ENCODE assay signal across 11 mouse cellular contexts in genomic region chr1:180230580-180230979, GRCm38 (mm10). TPM values are rescaled to one million over a fixed set of nuclear protein-coding genes. Genes with fewer than 3 reads are reported as not detected.
DNase-seq lines count a peak whose midpoint lies in the region; ATAC-seq and TF ChIP-seq lines count a peak whose summit lies in the region.
"Had no signal": no experiment of that assay in that cellular context is flagged by ENCODE, and none has a peak within 500 bp of the region (broad histone marks: within the 10 kb centered on the region; RNA-seq: fewer than 3 reads in every experiment).

No protein-coding gene starts in this region.

- H3K79me2 ChIP-seq in MEL (ENCODE audit: control insufficient read depth, insufficient read depth, low read length, poor library complexity) = no peaks in the 10 kb centered on the region

- no peak overlapping the region for H3K4me3 ChIP-seq in kidney, adult 2 months (ENCODE audit: insufficient read depth, low read depth, low read length)
- H3K4me3 ChIP-seq in MEL (ENCODE audit: control insufficient read depth in 1 of 2, insufficient read depth in 1 of 2, low read depth in 2 of 2, low read length in 2 of 2) = no peak overlapping the region
- no peak overlapping the region for H3K4me3 ChIP-seq in liver, embryonic 13.5 days (replicated peaks)
- H3K4me3 ChIP-seq: heart, embryonic 10.5 days; limb, embryonic 13.5 days had no signal

- WGBS in kidney, adult 2 months = 38% methylated on average over 2 of the region's 2 CpGs
- WGBS in liver, embryonic 13.5 days (ENCODE audit: insufficient replicate concordance) = 15% methylated on average over 2 of the region's 2 CpGs

- H3K4me1 ChIP-seq in kidney, adult 2 months (ENCODE audit: control insufficient read depth, insufficient read depth, low read length) = no peaks in the 10 kb centered on the region; the same call in 1 of the 2 replicates
- no peaks in the 10 kb centered on the region; a peak in 1 of 4 replicates for H3K4me1 ChIP-seq in MEL (ENCODE audit: control insufficient read depth in 1 of 2, insufficient read depth in 2 of 2, low read length in 2 of 2)
- H3K4me1 ChIP-seq in liver, embryonic 13.5 days (replicated peaks) = peaks cover 15% of the 10 kb centered on the region

- peak; percentile 74 for TF ChIP-seq RAD21 in MEL (IDR thresholded peaks at IDR 0.05; ENCODE audit: low read depth, low read length)

- no peak for TF ChIP-seq EP300 in MEL (IDR thresholded peaks at IDR 0.05; ENCODE audit: low read depth in 1 of 2, low read length in 2 of 2)

- no peak for ATAC-seq in liver, embryonic 13.5 days (ENCODE audit: low read depth)

- no peak overlapping the region for H3K27ac ChIP-seq in kidney, adult 2 months (ENCODE audit: insufficient read depth, low read depth, low read length)
- H3K27ac ChIP-seq in MEL (ENCODE audit: control insufficient read depth, low read depth, low read length) = no peak overlapping the region
- no peak overlapping the region for H3K27ac ChIP-seq in liver, embryonic 13.5 days
- H3K27ac ChIP-seq: heart, embryonic 10.5 days; limb, embryonic 13.5 days had no signal

- TF ChIP-seq POLR2A in kidney, adult 2 months (IDR thresholded peaks at IDR 0.05; ENCODE audit: low read depth, low read length) = no peak
- TF ChIP-seq POLR2A in MEL (IDR thresholded peaks at IDR 0.05; ENCODE audit: control insufficient read depth in 1 of 2, insufficient read depth in 1 of 2, low read depth in 1 of 2, low read length in 2 of 2, poor library complexity in 1 of 2) = no peak

- no peak overlapping the region for H3K9ac ChIP-seq in MEL (ENCODE audit: control insufficient read depth, low read depth, low read length, poor library complexity, severe bottlenecking)
- H3K9ac ChIP-seq in liver, embryonic 13.5 days = no peak overlapping the region
- H3K9ac ChIP-seq: limb, embryonic 13.5 days had no signal

- no peaks in the 10 kb centered on the region for H3K36me3 ChIP-seq in kidney, adult 2 months (ENCODE audit: control insufficient read depth, insufficient read depth, low read length)
- H3K36me3 ChIP-seq in MEL (ENCODE audit: control insufficient read depth in 1 of 2, insufficient read depth in 2 of 2, low read length in 2 of 2) = peaks cover 0 to 2% of the 10 kb centered on the region in 2 experiments; a peak in 2 of 4 replicates
- peaks cover 48% of the 10 kb centered on the region for H3K36me3 ChIP-seq in liver, embryonic 13.5 days

- no peak overlapping the region for H3K4me2 ChIP-seq in liver, embryonic 13.5 days
- H3K4me2 ChIP-seq: limb, embryonic 13.5 days had no signal

- peak; percentile 57 for TF ChIP-seq CTCF in kidney, adult 2 months (conservative IDR thresholded peaks at IDR 0.05; ENCODE audit: insufficient read depth, insufficient read length, low read depth, low read length)
- peak; percentile 55 to 68 (median 67) for TF ChIP-seq CTCF in MEL (IDR thresholded peaks at IDR 0.05 in 2 of 3, conservative IDR thresholded peaks at IDR 0.05 in 1 of 3; ENCODE audit: control insufficient read depth in 1 of 3, insufficient read depth in 1 of 3, low read depth in 2 of 3, low read length in 3 of 3, poor library complexity in 1 of 3, severe bottlenecking in 1 of 3)

- no peaks in the 10 kb centered on the region for H3K27me3 ChIP-seq in kidney, adult 2 months (replicated peaks; ENCODE audit: control insufficient read depth, insufficient read depth, low read length)
- no peaks in the 10 kb centered on the region for H3K27me3 ChIP-seq in MEL (ENCODE audit: control insufficient read depth in 1 of 2, insufficient read depth in 2 of 2, low read length in 2 of 2)
- no peaks in the 10 kb centered on the region for H3K27me3 ChIP-seq in liver, embryonic 13.5 days
- H3K27me3 ChIP-seq: limb, embryonic 13.5 days had no signal

- no peaks in the 10 kb centered on the region for H3K9me3 ChIP-seq in MEL (replicated peaks; ENCODE audit: insufficient read depth, low read length)
- no peaks in the 10 kb centered on the region; the same call in 1 of the 2 replicates for H3K9me3 ChIP-seq in liver, embryonic 13.5 days (replicated peaks)
- H3K9me3 ChIP-seq: heart, embryonic 10.5 days; limb, embryonic 13.5 days had no signal

- DNase-seq in kidney, adult 2 months = no peak
- no peak for DNase-seq in kidney, adult 8-10 months
- peak; percentile 66 for DNase-seq in B cell, adult 2 months
- DNase-seq in MEL (ENCODE audit: low read depth, low spot score) = peak; percentile 78
- DNase-seq in liver, embryonic 13.5 days = peak; percentile 38
- no peak for DNase-seq in adrenal gland, adult 8-10 months
- DNase-seq in right cerebral cortex, postnatal 10 days (ENCODE audit: low spot score in 2 of 2) = no peak
- no peak for DNase-seq in adrenal gland, postnatal 10 days
- DNase-seq: cerebellum, adult 11-12 months had no signal

TF ChIP-seq in MEL, 35 proteins besides CTCF, POLR2A, EP300 and RAD21:
- TF ChIP-seq ZC3H11A (IDR thresholded peaks at IDR 0.05; ENCODE audit: low read depth, low read length) = peak; percentile 41
- peak; percentile 68 for TF ChIP-seq SMC3 (IDR thresholded peaks at IDR 0.05; ENCODE audit: low read depth, low read length)
- no peak for TF ChIP-seq CHD1 (IDR thresholded peaks at IDR 0.05; ENCODE audit: low read depth, low read length)

RNA-seq across cellular contexts. Expression of gene Coq8a, which starts 31.2 kb away (rescaled TPM):
- 157 and 179 TPM in 2 replicates for polyA plus RNA-seq in kidney, adult 2 months (2012; rRNA removed)
- 0.95 and 1.5 TPM in 2 replicates for total RNA-seq in MEL (2012; rRNA removed)
- 1 to 10 TPM in 1 of 2 experiments, not detected in 1; 2.1 TPM for polyA plus RNA-seq in MEL (2012; ENCODE audit: insufficient read depth in 1 of 2, insufficient read length in 2 of 2, low read depth in 1 of 2, low replicate concordance in 2 of 2, missing spikeins in 1 of 2)
- 6.7 and 8.6 TPM in 2 replicates for polyA plus RNA-seq in liver, embryonic 13.5 days (2015; fragmentation: Nextera tagmentation; extraction: Ambion mirVana)
- total RNA-seq in adrenal gland, adult 8-10 months (2022) = 100 to 1,000 TPM in 3 of 4 experiments, 10 to 100 TPM in 1; 85.1 to 269 (median 187) TPM
- total RNA-seq in adrenal gland, postnatal 10 days (2021) = 1,000 to 10,000 TPM; 1,138 to 1,532 TPM

RNA-seq across cellular contexts. Expression of gene Psen2, which starts 32.7 kb away (rescaled TPM):
- 41.3 and 44.6 TPM in 2 replicates for polyA plus RNA-seq in kidney, adult 2 months (2012; rRNA removed)
- 37.0 and 39.2 TPM in 2 replicates for total RNA-seq in MEL (2012; rRNA removed)
- polyA plus RNA-seq in MEL (2012; ENCODE audit: insufficient read depth in 1 of 2, insufficient read length in 2 of 2, low read depth in 1 of 2, low replicate concordance in 2 of 2, missing spikeins in 1 of 2) = 10 to 100 TPM in 1 of 2 experiments, not detected in 1; 35.0 TPM
- 22.2 and 23.7 TPM in 2 replicates for polyA plus RNA-seq in liver, embryonic 13.5 days (2015; fragmentation: Nextera tagmentation; extraction: Ambion mirVana)
- 10 to 100 TPM; 33.1 to 43.1 (median 38.4) TPM for total RNA-seq in adrenal gland, adult 8-10 months (2022)
- total RNA-seq in adrenal gland, postnatal 10 days (2021) = 10 to 100 TPM; 25.4 to 26.7 TPM

Comparison
In these comparisons a context has a peak if more than half of its experiments do, and no peak if none do; other contexts are left out.
1. DNase-seq: peak in B cell, adult 2 months (2 of 2), MEL (single experiment) and liver, embryonic 13.5 days (single experiment); none in kidney, adult 2 months (single experiment), kidney, adult 8-10 months (0 of 2), adrenal gland, adult 8-10 months (single experiment), right cerebral cortex, postnatal 10 days (0 of 2) and adrenal gland, postnatal 10 days (single experiment).
2. RNA of gene Coq8a, which starts 31.2 kb away (total RNA-seq): 1,138 to 1,532 TPM in adrenal gland, postnatal 10 days and 85.1 to 269 TPM in adrenal gland, adult 8-10 months; 0.95 to 1.5 TPM in MEL; every median in the first group is over 10 times any median in the second.